Mouse (Mus musculus) liver, embryonic 12.5 days (tissue): Measurements from ENCODE around the gene Ptk7. TPM values are rescaled to one million over a fixed set of nuclear protein-coding genes. Genes with fewer than 3 reads are reported as not detected.

ENCODE experiments used
- ATAC-seq: fragments of 200-750 bp; cut with Nextera tagmentation; 2 replicates; pipeline ENCODE4 v1.8.0; 2017; ENCODE audit warnings: moderate number of reproducible peaks, mild to moderate bottlenecking, moderate library complexity
- H3K27ac ChIP-seq: fragments of 300-500 bp; sonication (generic); 2 replicates; pipeline ENCODE4 v1.5.1; 2016; ENCODE audit warnings: mild to moderate bottlenecking
- H3K27me3 ChIP-seq: fragments of 300-500 bp; sonication (generic); replicated peaks from 2 replicates; pipeline ENCODE4 v1.6.1; 2016; ENCODE audit warnings: mild to moderate bottlenecking, moderate library complexity
- H3K36me3 ChIP-seq: fragments of 300-500 bp; sonication (generic); 2 replicates; pipeline ENCODE4 v1.6.1; 2016; ENCODE audit warnings: mild to moderate bottlenecking, moderate library complexity
- H3K4me1 ChIP-seq: fragments of 300-500 bp; sonication (generic); 2 replicates; pipeline ENCODE4 v1.6.1; 2016
- H3K4me2 ChIP-seq: fragments of 300-500 bp; sonication (generic); 2 replicates; pipeline ENCODE4 v1.6.1; 2016; ENCODE audit warnings: mild to moderate bottlenecking, moderate library complexity
- H3K4me3 ChIP-seq: fragments of 300-500 bp; sonication (generic); 2 replicates; pipeline ENCODE4 v1.5.1; 2016; ENCODE audit warnings: mild to moderate bottlenecking, moderate library complexity
- H3K9ac ChIP-seq: fragments of 300-500 bp; sonication (generic); 2 replicates; pipeline ENCODE4 v1.6.1; 2016; ENCODE audit warnings: mild to moderate bottlenecking, moderate library complexity
- H3K9me3 ChIP-seq: fragments of 300-500 bp; sonication (generic); replicated peaks from 2 replicates; pipeline ENCODE4 v1.6.1; 2016; ENCODE audit warnings: mild to moderate bottlenecking, moderate library complexity
- WGBS: fragments of 180-500 bp; shearing (Covaris S2); methylation state at CpG from one replicate; pipeline ENCODE4 v1.1.7; 2016; ENCODE audit not compliant: insufficient replicate concordance; 5-methylcytosine and 5-hydroxymethylcytosine counted together
- microRNA-seq: library from miRNA; unstranded; fragments of <30 nt; microRNA quantifications from one replicate; pipeline ENCODE4, GENCODE M21; 2017
- polyA plus RNA-seq: library from polyadenylated mRNA; unstranded; fragments of >200 nt; fragmentation: Nextera tagmentation; extraction: Ambion mirVana; gene quantifications from 2 replicates; pipeline ENCODE4 v1.2.1, GENCODE M21; 2016

The Ptk7 gene
- polyA plus RNA-seq, 1 experiment from 2014 or later, result 17.7 TPM

GRCm38 (mm10) chr17:46543661-46544060 lies 85.6 kb downstream of the Ptk7 start:
- Histone ChIP-seq H3K36me3 (peaks cover 11% of the 10 kb centered on the region), H3K4me1 (peaks cover 24% of the 10 kb centered on the region), H3K4me2 (no peak overlapping the region), H3K9ac (no peak overlapping the region), H3K9me3 (no peaks in the 10 kb centered on the region), H3K27ac (no peak overlapping the region), H3K27me3 (peaks cover 89% of the 10 kb centered on the region), H3K4me3 (no peak overlapping the region)
- WGBS, result 75% methylated on average over 12 of the region's 12 CpGs
- no peak for ATAC-seq

- ATAC-seq, result peak; percentile 35; the same call in 1 of the 2 replicates
- no peak overlapping the region for H3K4me3 ChIP-seq
- no peaks in the 10 kb centered on the region for H3K9me3 ChIP-seq
- 30% methylated on average over 12 of the region's 12 CpGs for WGBS
- H3K9ac ChIP-seq, result no peak overlapping the region
- H3K36me3 ChIP-seq, result no peaks in the 10 kb centered on the region
- 0 out of 2 replicates have a peak, but pooled peaks cover 3% of the 10 kb centered on the region for H3K4me1 ChIP-seq
- H3K27ac ChIP-seq, result no peak overlapping the region
- H3K4me2 ChIP-seq, result no peak overlapping the region
- H3K27me3 ChIP-seq, result peaks cover 34% of the 10 kb centered on the region
Observed at GRCm38 (mm10) chr17:46525579-46526307, 103.6 kb downstream of the Ptk7 start.

- Histone ChIP-seq H3K9me3 (no peaks in the 10 kb centered on the region), H3K9ac (no peak overlapping the region), H3K4me2 (no peak overlapping the region), H3K4me3 (no peak overlapping the region), H3K4me1 (0 out of 2 replicates have a peak, but pooled peaks cover 3% of the 10 kb centered on the region), H3K36me3 (no peaks in the 10 kb centered on the region), H3K27me3 (peaks cover 41% of the 10 kb centered on the region), H3K27ac (no peak overlapping the region)
- WGBS, result 65% methylated on average over 10 of the region's 10 CpGs
- no peak for ATAC-seq
Observed at GRCm38 (mm10) chr17:46525065-46525464, 104.2 kb downstream of the Ptk7 start.

- Histone ChIP-seq H3K27me3 (peaks cover 54% of the 10 kb centered on the region), H3K36me3 (no peaks in the 10 kb centered on the region), H3K4me2 (no peak overlapping the region), H3K4me1 (0 out of 2 replicates have a peak, but pooled peaks cover 3% of the 10 kb centered on the region), H3K27ac (no peak overlapping the region), H3K4me3 (no peak overlapping the region), H3K9me3 (no peaks in the 10 kb centered on the region), H3K9ac (no peak overlapping the region)
- no peak for ATAC-seq
- WGBS, result 41% methylated on average over 24 of the region's 24 CpGs
Observed at GRCm38 (mm10) chr17:46521963-46522668, 107.2 kb downstream of the Ptk7 start.

GRCm38 (mm10) chr17:46521174-46521573 lies 108.1 kb downstream of the Ptk7 start:
- Histone ChIP-seq H3K9ac (no peak overlapping the region), H3K27me3 (peaks cover 54% of the 10 kb centered on the region), H3K4me1 (0 out of 2 replicates have a peak, but pooled peaks cover 3% of the 10 kb centered on the region), H3K27ac (no peak overlapping the region), H3K4me2 (peak overlapping the region; percentile 30), H3K9me3 (no peaks in the 10 kb centered on the region), H3K4me3 (no peak overlapping the region), H3K36me3 (no peaks in the 10 kb centered on the region)
- 59% methylated on average over 9 of the region's 9 CpGs for WGBS
- ATAC-seq, result no peak

GRCm38 (mm10) chr17:46520385-46520979 lies 108.8 kb downstream of the Ptk7 start:
- Histone ChIP-seq H3K4me2 (peak overlapping the region; percentile 30), H3K9me3 (no peaks in the 10 kb centered on the region), H3K4me3 (peak overlapping the region; percentile 4; the same call in 1 of the 2 replicates), H3K27me3 (peaks cover 54% of the 10 kb centered on the region), H3K4me1 (0 out of 2 replicates have a peak, but pooled peaks cover 3% of the 10 kb centered on the region), H3K36me3 (no peaks in the 10 kb centered on the region), H3K27ac (no peak overlapping the region), H3K9ac (no peak overlapping the region)
- no peak for ATAC-seq
- 20% methylated on average over 25 of the region's 25 CpGs for WGBS

GRCm38 (mm10) chr17:46519971-46520370 lies 109.3 kb downstream of the Ptk7 start:
- no peak overlapping the region for H3K27ac ChIP-seq
- no peaks in the 10 kb centered on the region for H3K9me3 ChIP-seq
- H3K9ac ChIP-seq, result no peak overlapping the region
- no peaks in the 10 kb centered on the region for H3K36me3 ChIP-seq
- no peak for ATAC-seq
- no peak overlapping the region for H3K4me3 ChIP-seq
- WGBS, result 43% methylated on average over 10 of the region's 10 CpGs
- H3K27me3 ChIP-seq, result peaks cover 50% of the 10 kb centered on the region
- 0 out of 2 replicates have a peak, but pooled peaks cover 3% of the 10 kb centered on the region for H3K4me1 ChIP-seq
- peak overlapping the region; percentile 30; the same call in 1 of the 2 replicates for H3K4me2 ChIP-seq

Small RNA genes lying within 50 kb of the gene (microRNA-seq; reads per million reads assigned to microRNA genes)
- not detected for gene Mir6976

Other genes with a start within 250 kb of the Ptk7 start
- 4.4 and 4.5 TPM in 2 replicates for gene Zfp318, start 245.8 kb downstream of the Ptk7 start, polyA plus RNA-seq
- gene Crip3, start 200.6 kb downstream of the Ptk7 start, polyA plus RNA-seq, result 0.25 TPM in 1 of 2 replicates, not detected in the other
- gene Slc22a7, start 191.0 kb downstream of the Ptk7 start, polyA plus RNA-seq, result not detected in 2 replicates
- gene Ttbk1, start 141.8 kb downstream of the Ptk7 start, polyA plus RNA-seq, result 0.02 and 0.11 TPM in 2 replicates
- gene Dnph1, start 132.8 kb downstream of the Ptk7 start, polyA plus RNA-seq, result 38.5 and 39.3 TPM in 2 replicates
- gene Cul9, start 83.1 kb downstream of the Ptk7 start, polyA plus RNA-seq, result 0.69 and 0.93 TPM in 2 replicates
- gene Srf, start 73.3 kb downstream of the Ptk7 start, polyA plus RNA-seq, result 6.6 and 6.8 TPM in 2 replicates
- gene Klc4, start 16.5 kb upstream of the Ptk7 start, polyA plus RNA-seq, result 6.3 and 6.6 TPM in 2 replicates
- 95.0 and 106 TPM in 2 replicates for gene Mrpl2, start 16.7 kb upstream of the Ptk7 start, polyA plus RNA-seq
- 16.9 and 18.3 TPM in 2 replicates for gene Cul7, start 20.8 kb upstream of the Ptk7 start, polyA plus RNA-seq
- gene Rrp36, start 44.8 kb upstream of the Ptk7 start, polyA plus RNA-seq, result 37.0 and 37.3 TPM in 2 replicates
- gene Mea1, start 49.3 kb upstream of the Ptk7 start, polyA plus RNA-seq, result 67.4 and 77.4 TPM in 2 replicates
- 83.4 and 85.0 TPM in 2 replicates for gene Klhdc3, start 51.4 kb upstream of the Ptk7 start, polyA plus RNA-seq
- gene Ppp2r5d, start 75.6 kb upstream of the Ptk7 start, polyA plus RNA-seq, result 48.3 and 49.1 TPM in 2 replicates
- gene Pex6, start 82.0 kb upstream of the Ptk7 start, polyA plus RNA-seq, result 20.7 and 21.1 TPM in 2 replicates
- gene Gnmt, start 99.7 kb upstream of the Ptk7 start, polyA plus RNA-seq, result 5.8 and 6.7 TPM in 2 replicates
- gene Cnpy3, start 122.7 kb upstream of the Ptk7 start, polyA plus RNA-seq, result 39.6 and 39.7 TPM in 2 replicates
- 0.60 and 0.62 TPM in 2 replicates for gene Ptcra, start 134.2 kb upstream of the Ptk7 start, polyA plus RNA-seq
- 55.2 and 56.5 TPM in 2 replicates for gene 2310039H08Rik, start 143.1 kb upstream of the Ptk7 start, polyA plus RNA-seq
- 140 and 144 TPM in 2 replicates for gene Rpl7l1, start 153.2 kb upstream of the Ptk7 start, polyA plus RNA-seq
- gene Bicral, start 229.0 kb upstream of the Ptk7 start, polyA plus RNA-seq, result 4.8 and 5.2 TPM in 2 replicates